Mouse (Mus musculus) MEL (cell line): Measurements from ENCODE around the gene Rybp. TPM values are rescaled to one million over a fixed set of nuclear protein-coding genes. Genes with fewer than 3 reads are reported as not detected.

Source experiments
- DNase-seq: peaks from one replicate; pipeline ENCODE4 v3.0.0; 2011; ENCODE audit warnings: low read depth, low spot score
- H3K27ac ChIP-seq: 2 replicates; pipeline ENCODE4 v1.5.1; 2012; ENCODE audit warnings: low read depth, mild to moderate bottlenecking, control low read depth, low read length, moderate library complexity; ENCODE audit not compliant: control insufficient read depth
- H3K27me3 ChIP-seq, 2 experiments: fragments of 150-350 bp in 1 of 2; sonication (generic) in 1 of 2; 2 replicates each; pipeline ENCODE4 v1.6.1; 2012; ENCODE audit warnings: low read length in 2 of 2, mild to moderate bottlenecking in 2 of 2, improper control_type of control experiment in 1 of 2, moderate library complexity in 1 of 2; ENCODE audit not compliant: insufficient read depth in 2 of 2, control insufficient read depth in 1 of 2
- H3K36me3 ChIP-seq, 2 experiments: 2 replicates each; pipeline ENCODE4 v1.6.1; 2012 to 2014; ENCODE audit warnings: low read length in 2 of 2, improper control_type of control experiment in 1 of 2, inconsistent platforms in 1 of 2, mild to moderate bottlenecking in 1 of 2; ENCODE audit not compliant: insufficient read depth in 2 of 2, control insufficient read depth in 1 of 2
- H3K4me1 ChIP-seq, 2 experiments: fragments of 150-350 bp in 1 of 2; sonication (generic) in 1 of 2; 2 replicates each; pipeline ENCODE4 v1.6.1; 2012; ENCODE audit warnings: low read length in 2 of 2, improper control_type of control experiment in 1 of 2, mild to moderate bottlenecking in 1 of 2; ENCODE audit not compliant: insufficient read depth in 2 of 2, control insufficient read depth in 1 of 2
- H3K4me3 ChIP-seq, 2 experiments: fragments of 150-350 bp in 1 of 2; sonication (generic) in 1 of 2; 2 replicates each; pipeline ENCODE4 v1.5.1; 2012; ENCODE audit warnings: low read depth in 2 of 2, low read length in 2 of 2, mild to moderate bottlenecking in 2 of 2, moderate library complexity in 2 of 2, control low read depth in 1 of 2, improper control_type of control experiment in 1 of 2; ENCODE audit not compliant: control insufficient read depth in 1 of 2, insufficient read depth in 1 of 2
- H3K79me2 ChIP-seq: 2 replicates; pipeline ENCODE4 v1.6.1; 2012; ENCODE audit warnings: mild to moderate bottlenecking, low read length, moderate library complexity; ENCODE audit not compliant: control insufficient read depth, poor library complexity, insufficient read depth
- H3K9ac ChIP-seq: 2 replicates; pipeline ENCODE4 v1.6.1; 2012; ENCODE audit warnings: low read depth, mild to moderate bottlenecking, control low read depth, low read length, moderate library complexity; ENCODE audit not compliant: control insufficient read depth, poor library complexity, severe bottlenecking
- H3K9me3 ChIP-seq: fragments of 150-350 bp; sonication (generic); replicated peaks from 2 replicates; pipeline ENCODE4 v1.6.1; 2012; ENCODE audit warnings: mild to moderate bottlenecking, low read length, improper control_type of control experiment, moderate library complexity; ENCODE audit not compliant: insufficient read depth
- BHLHE40 ChIP-seq: IDR thresholded peaks from 2 replicates; pipeline ENCODE4 v1.6.1; 2012; ENCODE audit warnings: low read depth, mild to moderate bottlenecking, inconsistent platforms, low read length, improper control_type of control experiment, borderline replicate concordance
- CHD1 ChIP-seq: IDR thresholded peaks from 2 replicates; pipeline ENCODE4 v1.6.1; 2012; ENCODE audit warnings: low read depth, mild to moderate bottlenecking, inconsistent platforms, low read length, improper control_type of control experiment
- CHD2 ChIP-seq: IDR thresholded peaks from 2 replicates; pipeline ENCODE4 v1.6.1; 2011; ENCODE audit warnings: low read length, improper control_type of control experiment
- CTCF ChIP-seq, 3 experiments: IDR thresholded peaks in 2 of 3; conservative IDR thresholded peaks in 1 of 3; 2 replicates each; pipeline ENCODE4 v1.5.1; 2011 to 2012; ENCODE audit warnings: low read length in 3 of 3, low read depth in 2 of 3, mild to moderate bottlenecking in 2 of 3, improper control_type of control experiment in 1 of 3, inconsistent platforms in 1 of 3, mixed read lengths in 1 of 3, moderate library complexity in 1 of 3; ENCODE audit not compliant: control insufficient read depth in 1 of 3, insufficient read depth in 1 of 3, poor library complexity in 1 of 3, severe bottlenecking in 1 of 3
- E2F4 ChIP-seq: IDR thresholded peaks from 2 replicates; pipeline ENCODE4 v1.6.1; 2011; ENCODE audit warnings: low read depth, low read length, improper control_type of control experiment, borderline replicate concordance
- ELF1 ChIP-seq: IDR thresholded peaks from 2 replicates; pipeline ENCODE4 v1.6.1; 2014; ENCODE audit warnings: low read depth, mild to moderate bottlenecking, inconsistent platforms, low read length, improper control_type of control experiment, moderate library complexity
- EP300 ChIP-seq, 2 experiments: IDR thresholded peaks; 2 replicates each; pipeline ENCODE4 v1.6.1; 2011; ENCODE audit warnings: improper control_type of control experiment in 2 of 2, low read length in 2 of 2, low read depth in 1 of 2, mild to moderate bottlenecking in 1 of 2
- ETS1 ChIP-seq: IDR thresholded peaks from 2 replicates; pipeline ENCODE4 v1.6.1; 2012; ENCODE audit warnings: low read depth, mild to moderate bottlenecking, inconsistent platforms, low read length, improper control_type of control experiment, moderate library complexity
- GABPA ChIP-seq: IDR thresholded peaks from 2 replicates; pipeline ENCODE4 v1.6.1; 2012; ENCODE audit warnings: low read depth, mild to moderate bottlenecking, inconsistent platforms, low read length, improper control_type of control experiment, moderate library complexity
- JUND ChIP-seq: IDR thresholded peaks from 2 replicates; pipeline ENCODE4 v1.6.1; 2011; ENCODE audit warnings: low read depth, mild to moderate bottlenecking, improper control_type of control experiment, low read length
- KAT2A ChIP-seq: conservative IDR thresholded peaks from 2 replicates; pipeline ENCODE4 v1.6.1; 2012; ENCODE audit warnings: low read depth, low read length, improper control_type of control experiment, inconsistent platforms
- MAFK ChIP-seq: IDR thresholded peaks from 2 replicates; pipeline ENCODE4 v1.6.1; 2011; ENCODE audit warnings: low read depth, mild to moderate bottlenecking, low read length, improper control_type of control experiment, borderline replicate concordance
- MAX ChIP-seq: IDR thresholded peaks from 2 replicates; pipeline ENCODE4 v1.6.1; 2011; ENCODE audit warnings: low read length, improper control_type of control experiment
- NELFE ChIP-seq: IDR thresholded peaks from 2 replicates; pipeline ENCODE4 v1.6.1; 2011; ENCODE audit warnings: low read depth, low read length, improper control_type of control experiment
- NRF1 ChIP-seq: IDR thresholded peaks from 2 replicates; pipeline ENCODE4 v1.6.1; 2014; ENCODE audit warnings: low read depth, mild to moderate bottlenecking, inconsistent platforms, low read length, improper control_type of control experiment, moderate library complexity; ENCODE audit not compliant: poor library complexity, insufficient read depth, severe bottlenecking
- POLR2AphosphoS2 ChIP-seq: IDR thresholded peaks from 2 replicates; pipeline ENCODE4 v1.6.1; 2011; ENCODE audit warnings: low read length, improper control_type of control experiment
- POLR2AphosphoS5 ChIP-seq: IDR thresholded peaks from 2 replicates; pipeline ENCODE4 v1.6.1; 2012; ENCODE audit warnings: low read depth, borderline replicate concordance, mild to moderate bottlenecking, inconsistent platforms, low read length, moderate library complexity, mixed read lengths
- RAD21 ChIP-seq: IDR thresholded peaks from 2 replicates; pipeline ENCODE4 v1.6.1; 2011; ENCODE audit warnings: mild to moderate bottlenecking, low read depth, low read length, improper control_type of control experiment
- TBP ChIP-seq: IDR thresholded peaks from 2 replicates; pipeline ENCODE4 v1.8.0; 2011; ENCODE audit warnings: low read depth, low read length, improper control_type of control experiment
- TCF12 ChIP-seq: IDR thresholded peaks from 2 replicates; pipeline ENCODE4 v1.6.1; 2014; ENCODE audit warnings: low read depth, mild to moderate bottlenecking, inconsistent platforms, low read length, improper control_type of control experiment, moderate library complexity
- USF1 ChIP-seq: IDR thresholded peaks from 2 replicates; pipeline ENCODE4 v1.6.1; 2014; ENCODE audit warnings: low read depth, mild to moderate bottlenecking, inconsistent platforms, low read length, improper control_type of control experiment, moderate library complexity
- ZKSCAN1 ChIP-seq: IDR thresholded peaks from 2 replicates; pipeline ENCODE4 v1.6.1; 2012; ENCODE audit warnings: low read depth, mild to moderate bottlenecking, inconsistent platforms, low read length, improper control_type of control experiment, moderate library complexity
- ZMIZ1 ChIP-seq: IDR thresholded peaks from 2 replicates; pipeline ENCODE4 v1.6.1; 2012; ENCODE audit warnings: low read depth, mild to moderate bottlenecking, inconsistent platforms, low read length, improper control_type of control experiment, moderate library complexity
- ZNF384 ChIP-seq: IDR thresholded peaks from 2 replicates; pipeline ENCODE4 v1.6.1; 2012; ENCODE audit warnings: low read depth, mild to moderate bottlenecking, inconsistent platforms, low read length, improper control_type of control experiment
- polyA plus RNA-seq, 2 experiments: library from polyadenylated mRNA; stranded (reverse) in 1 of 2; unstranded in 1 of 2; fragments of >175 nt in 1 of 2; fragments of >200 nt in 1 of 2; gene quantifications; 2 replicates each; pipeline versions ENCODE4 v1.2.1 to v1.2.4; 2012; ENCODE audit warnings: low replicate concordance in 2 of 2, low read depth in 1 of 2; ENCODE audit not compliant: insufficient read length in 2 of 2, insufficient read depth in 1 of 2, missing spikeins in 1 of 2
- total RNA-seq: library from RNA; depleted of rRNA; stranded (reverse); fragments of 300-350 nt; gene quantifications from 2 replicates; pipeline ENCODE4 v1.2.3, GENCODE M21; 2012

The Rybp gene
- total and polyA plus RNA-seq, 3 experiments, result 0.08 to 3.8 TPM; not detected in 1

DNA sequence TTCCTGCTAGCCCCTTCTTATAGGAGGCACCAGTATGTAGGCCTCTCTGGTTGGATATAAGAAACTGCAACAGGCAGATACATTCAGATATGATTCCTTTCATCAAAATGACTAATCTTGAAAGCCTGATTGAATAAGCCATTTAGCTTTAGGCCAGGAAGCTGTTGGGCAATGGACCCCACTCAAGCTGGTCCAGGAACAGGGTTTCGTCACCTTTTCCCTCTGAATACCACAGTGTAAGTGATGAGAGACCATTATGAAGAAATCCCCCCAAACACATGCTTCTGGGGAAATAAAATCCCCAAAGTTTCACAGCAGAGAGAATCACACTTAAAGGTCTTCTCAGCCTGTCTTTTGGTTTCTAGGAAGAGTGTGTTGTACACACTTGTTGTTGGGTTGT is 23.9 kb upstream of the Rybp start:
- H3K27me3 ChIP-seq, result no peaks in the 10 kb centered on the region; a peak in 1 of 4 replicates
- no peak overlapping the region for H3K9ac ChIP-seq
- no peak overlapping the region for H3K4me3 ChIP-seq
- no peaks in the 10 kb centered on the region for H3K79me2 ChIP-seq
- H3K27ac ChIP-seq, result no peak overlapping the region
- no peaks in the 10 kb centered on the region for H3K36me3 ChIP-seq
- TF ChIP-seq POLR2AphosphoS5 (no peak), GABPA (no peak), ELF1 (no peak), CHD2 (no peak), POLR2AphosphoS2 (no peak), ZKSCAN1 (no peak), CHD1 (no peak), USF1 (no peak), KAT2A (no peak), NRF1 (no peak), ZNF384 (no peak), BHLHE40 (no peak), RAD21 (no peak), ETS1 (no peak), ZMIZ1 (no peak), EP300 (IDR thresholded peaks at IDR 0.05; ENCODE audit: low read depth in 1 of 2, low read length in 2 of 2) (no peak), NELFE (no peak), JUND (no peak), MAX (no peak)
- no peaks in the 10 kb centered on the region for H3K9me3 ChIP-seq
- no peaks in the 10 kb centered on the region for H3K4me1 ChIP-seq
- DNase-seq, result no peak

DNA sequence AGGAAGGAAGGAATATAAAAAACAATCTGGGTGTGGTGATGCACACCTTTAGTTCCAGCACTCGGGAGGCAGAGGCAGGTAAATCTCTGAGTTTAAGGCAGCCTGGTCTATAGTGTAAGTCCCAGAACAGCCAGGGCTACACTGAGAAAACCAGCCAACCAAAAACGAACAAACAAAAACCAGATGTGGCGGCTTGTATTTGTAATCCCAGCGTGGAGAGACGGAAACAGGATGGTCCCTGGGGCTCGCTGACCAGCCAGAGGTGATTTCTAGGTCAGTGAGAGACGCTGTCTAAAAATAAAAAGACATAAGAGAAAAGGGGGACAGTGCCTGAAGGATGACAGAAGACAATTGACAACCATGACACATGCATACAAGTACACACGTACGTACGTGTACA is 17.5 kb upstream of the Rybp start:
- no peaks in the 10 kb centered on the region for H3K9me3 ChIP-seq
- H3K79me2 ChIP-seq, result no peaks in the 10 kb centered on the region
- no peak overlapping the region for H3K27ac ChIP-seq
- no peak for TF ChIP-seq MAFK
- no peak for TF ChIP-seq NELFE
- no peak for TF ChIP-seq ZNF384
- TF ChIP-seq CHD1, result no peak
- TF ChIP-seq POLR2AphosphoS2, result no peak
- TF ChIP-seq ZMIZ1, result no peak
- no peak for TF ChIP-seq E2F4
- TF ChIP-seq ZKSCAN1, result no peak
- no peak for TF ChIP-seq RAD21
- TF ChIP-seq TCF12, result no peak
- TF ChIP-seq CTCF (IDR thresholded peaks at IDR 0.05 in 2 of 3, conservative IDR thresholded peaks at IDR 0.05 in 1 of 3; ENCODE audit: control insufficient read depth in 1 of 3, insufficient read depth in 1 of 3, low read depth in 2 of 3, low read length in 3 of 3, poor library complexity in 1 of 3, severe bottlenecking in 1 of 3), result no peak
- TF ChIP-seq ETS1, result no peak
- no peak for TF ChIP-seq TBP
- no peaks in the 10 kb centered on the region for H3K36me3 ChIP-seq
- no peaks in the 10 kb centered on the region for H3K4me1 ChIP-seq
- H3K27me3 ChIP-seq, result no peaks in the 10 kb centered on the region
- no peak for DNase-seq
- H3K9ac ChIP-seq, result no peak overlapping the region
- H3K4me3 ChIP-seq, result no peak overlapping the region
